Mouse (Mus musculus): ENCODE measurements around the gene Disp3.

The Disp3 gene

DNA sequence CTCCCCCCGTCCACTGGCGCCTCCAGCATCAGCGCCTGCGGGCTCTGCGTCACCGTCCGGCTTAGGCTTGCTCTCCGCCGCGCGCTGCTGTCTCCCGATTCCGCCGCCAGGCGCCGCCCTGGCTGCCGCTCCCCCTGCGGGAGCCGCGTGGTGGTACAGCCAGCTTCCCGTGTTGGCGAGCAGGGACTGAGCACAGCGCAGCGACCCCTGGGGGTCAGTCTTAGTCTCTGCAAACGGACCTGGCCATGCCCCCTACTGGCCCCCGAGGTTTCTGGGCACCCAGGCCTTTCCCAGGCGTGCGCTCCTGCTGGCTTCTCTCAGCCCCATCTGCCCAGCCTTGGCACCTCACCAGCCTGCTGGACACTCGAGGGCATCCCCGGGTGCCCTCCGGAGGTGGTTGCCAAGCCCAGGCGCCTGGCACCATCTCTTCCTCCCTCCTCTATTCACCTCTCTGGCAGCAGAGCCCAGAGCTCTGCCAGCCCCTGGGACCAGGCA, 337 bp upstream of the Disp3 start:
- peak; percentile 81 for DNase-seq

DNA sequence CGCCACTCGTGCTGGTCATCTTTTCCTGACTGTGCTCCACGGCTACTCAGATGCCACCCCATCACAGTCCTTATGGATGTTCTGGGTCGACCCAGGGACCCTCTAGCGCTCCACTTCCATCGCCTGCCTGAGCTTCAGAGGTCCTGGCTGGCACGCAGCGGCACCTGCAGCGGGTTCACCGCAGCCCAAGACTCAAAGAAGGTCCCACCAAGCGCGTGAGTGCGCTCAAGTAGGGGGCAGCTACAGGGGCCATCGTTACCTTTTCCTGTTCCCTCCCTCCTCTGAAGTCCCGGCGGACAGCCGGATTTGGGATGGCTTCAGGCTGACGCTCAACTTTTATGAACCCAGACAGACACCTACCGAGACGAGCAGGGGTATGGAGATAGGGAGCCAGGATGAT, 724 bp downstream of the Disp3 start:
- no peak for DNase-seq

DNA sequence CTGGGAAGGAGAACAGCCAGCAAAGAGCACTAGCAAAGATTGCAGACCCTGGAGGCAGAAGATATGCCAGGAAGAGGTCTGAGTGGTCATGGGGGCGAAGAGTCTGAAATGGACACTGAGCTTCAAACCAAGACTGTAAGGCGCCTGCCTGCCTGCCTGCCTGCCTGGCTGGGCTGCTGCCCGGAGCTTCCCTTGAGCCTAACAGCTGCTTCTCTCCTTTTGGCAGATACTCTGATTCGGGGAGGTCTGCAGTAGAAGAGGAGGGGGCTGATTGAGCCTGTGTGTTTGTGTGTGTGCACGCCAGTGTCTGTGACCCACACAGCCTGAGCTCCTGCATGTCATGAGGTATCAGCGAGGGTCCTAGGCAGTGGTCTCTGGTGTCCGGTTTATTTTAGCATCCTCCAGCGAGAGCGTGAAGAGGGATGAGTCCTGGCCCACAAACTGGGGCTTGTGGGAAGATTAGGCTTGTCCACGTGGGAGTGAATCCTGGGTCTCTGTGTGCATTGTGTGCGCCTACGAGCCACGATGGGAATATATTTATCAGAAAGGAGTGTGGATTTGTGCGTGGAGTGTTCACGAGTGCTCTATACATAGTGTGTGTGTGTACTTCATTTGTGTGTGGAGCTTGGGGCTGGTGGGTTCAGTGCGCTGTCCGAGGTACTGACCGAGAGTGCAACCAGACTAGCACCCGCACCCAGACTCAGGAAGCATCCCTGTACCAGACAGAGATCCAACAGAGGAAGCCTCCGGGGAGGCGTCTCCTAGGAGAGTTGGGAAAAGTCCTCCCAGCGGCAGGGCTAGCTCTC, 1.3 kb downstream of the Disp3 start:
- peak; percentile 50 for DNase-seq

DNA sequence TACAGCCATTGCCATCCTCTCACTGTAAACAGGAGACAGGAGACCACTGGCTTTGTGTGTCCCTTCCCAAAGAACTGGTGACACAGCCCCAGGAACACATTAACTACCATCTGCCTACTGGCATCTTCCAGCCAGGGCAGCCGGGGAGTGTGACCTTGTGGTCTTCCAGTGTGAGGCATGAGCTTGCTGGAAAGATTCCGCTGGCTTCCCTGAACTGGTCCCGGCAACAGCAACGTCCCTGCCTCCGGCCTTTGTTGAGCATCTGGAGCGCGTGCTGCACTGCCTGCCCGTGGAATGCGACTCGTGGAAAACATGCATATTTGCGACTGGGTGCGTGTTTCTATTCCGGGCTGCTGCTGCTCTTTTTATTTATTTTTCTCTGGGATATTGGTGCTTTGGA, 3.5 kb downstream of the Disp3 start:
- DNase-seq, result no peak

DNA sequence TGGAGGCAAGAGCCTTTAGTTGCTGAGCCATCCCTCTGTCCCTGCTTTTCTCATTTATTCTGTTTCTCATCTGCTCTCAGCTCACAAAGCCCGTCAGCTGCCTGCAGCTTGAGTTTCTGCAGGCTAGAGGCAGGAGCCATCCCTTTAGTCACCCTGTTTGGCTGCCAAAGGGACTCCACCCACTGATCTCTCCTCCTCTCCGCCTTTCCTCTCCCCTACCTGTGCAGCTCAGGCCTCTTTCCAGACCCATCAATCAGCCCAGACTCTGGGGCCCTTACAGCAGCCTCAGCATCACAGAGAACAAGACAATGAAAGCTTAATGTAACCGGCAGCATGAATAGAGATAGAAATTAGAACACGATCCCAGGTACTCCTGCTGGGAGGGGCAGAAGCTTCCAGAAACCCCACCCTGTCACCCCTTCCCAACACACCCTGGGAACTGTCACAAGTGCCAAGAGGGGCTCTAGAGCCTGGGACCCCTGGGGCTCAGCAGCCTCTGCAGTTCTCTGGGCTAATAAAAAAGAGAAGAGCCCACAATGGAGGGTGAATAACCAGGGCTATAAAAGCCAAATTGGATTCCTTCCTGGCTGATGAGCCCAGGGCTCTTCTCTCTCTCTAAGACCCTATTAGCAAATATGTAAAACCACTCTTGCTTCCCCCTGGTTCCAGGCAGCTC, 10.8 kb downstream of the Disp3 start:
- DNase-seq, result no peak

DNA sequence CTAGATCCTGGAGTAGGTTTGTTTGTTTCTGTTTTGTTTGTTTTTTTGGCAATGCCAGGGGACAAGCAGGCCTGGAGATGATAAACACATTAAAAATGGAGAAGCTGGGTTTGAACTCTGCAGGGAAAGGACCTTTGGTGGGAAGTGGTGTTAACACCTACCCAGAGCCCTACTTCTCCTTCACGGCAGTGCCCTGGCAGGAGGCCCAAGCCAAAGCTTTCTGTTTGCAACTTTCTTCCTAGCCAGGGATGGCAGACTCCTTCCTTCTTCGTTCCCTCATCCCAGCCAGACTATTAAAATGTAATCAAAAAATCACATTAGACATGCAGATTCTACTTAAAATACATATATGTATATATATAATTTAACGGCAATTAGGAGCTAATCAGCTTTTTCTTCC, 13.1 kb downstream of the Disp3 start:
- no peak for DNase-seq

DNA sequence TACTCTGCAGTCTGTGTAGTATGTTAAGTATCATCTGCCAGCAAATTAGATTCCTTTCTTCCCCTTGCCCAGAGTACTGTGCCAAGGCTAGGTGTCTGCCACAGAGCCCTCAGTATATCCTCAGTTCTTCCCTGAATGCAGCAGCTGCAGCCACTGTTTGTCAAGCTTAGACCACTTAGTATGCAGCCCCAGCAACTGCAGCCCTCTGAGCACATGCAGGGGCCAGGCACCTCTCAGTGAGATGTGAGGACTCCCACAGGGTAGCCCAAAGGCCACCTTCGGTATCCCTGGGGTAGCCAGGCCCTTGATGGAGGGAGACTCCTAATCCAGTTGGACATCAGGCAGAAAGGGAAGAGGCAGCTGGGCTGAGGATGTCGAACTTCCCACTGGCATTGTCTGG, 14.5 kb downstream of the Disp3 start:
- no peak for DNase-seq

DNA sequence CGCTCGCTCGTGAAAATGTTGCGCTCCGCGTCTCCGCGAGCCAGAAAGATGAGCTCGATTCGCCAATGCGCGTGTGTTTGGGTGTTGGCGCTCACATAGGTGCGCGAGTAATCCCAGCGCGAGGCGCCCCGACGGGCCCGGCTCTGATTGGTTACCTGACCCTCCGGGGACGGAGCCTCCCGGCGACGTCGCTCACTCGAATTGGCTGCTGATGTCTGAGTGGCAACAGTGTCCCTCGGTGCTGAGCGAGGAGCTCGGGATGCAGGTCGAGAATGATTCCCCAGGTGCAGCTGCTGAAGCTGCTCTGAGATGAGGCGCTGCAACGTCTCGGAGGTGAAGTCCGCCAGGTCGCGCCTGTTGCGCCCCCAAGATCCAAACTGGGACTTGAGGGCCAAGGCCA, 16.1 kb downstream of the Disp3 start:
- no peak for DNase-seq

DNA sequence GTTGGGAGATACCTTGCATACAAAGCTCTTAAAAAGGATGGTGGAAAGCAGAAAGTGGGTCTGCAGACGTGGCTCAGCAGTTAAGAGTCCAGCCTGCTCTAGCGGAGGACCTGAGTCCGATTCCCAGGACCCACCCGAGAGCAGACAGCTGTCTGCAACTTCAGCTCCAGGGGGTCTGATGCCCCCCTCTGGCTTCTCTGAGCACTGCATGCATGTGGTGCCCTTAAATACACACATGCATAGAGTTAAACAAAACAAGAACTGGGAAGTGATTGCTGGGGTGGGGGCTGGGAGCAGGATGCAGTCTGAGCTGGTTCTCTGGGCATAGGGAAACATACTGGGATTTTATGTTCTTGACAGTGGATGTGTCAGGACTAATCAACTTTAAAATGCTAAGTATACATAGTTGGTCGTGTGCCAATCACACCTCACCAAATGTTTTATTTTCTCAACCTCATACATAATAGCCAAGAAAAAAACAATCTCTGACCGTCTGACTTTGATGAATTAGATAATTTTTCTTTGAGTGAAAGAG, 20.7 kb downstream of the Disp3 start:
- no peak for DNase-seq

DNA sequence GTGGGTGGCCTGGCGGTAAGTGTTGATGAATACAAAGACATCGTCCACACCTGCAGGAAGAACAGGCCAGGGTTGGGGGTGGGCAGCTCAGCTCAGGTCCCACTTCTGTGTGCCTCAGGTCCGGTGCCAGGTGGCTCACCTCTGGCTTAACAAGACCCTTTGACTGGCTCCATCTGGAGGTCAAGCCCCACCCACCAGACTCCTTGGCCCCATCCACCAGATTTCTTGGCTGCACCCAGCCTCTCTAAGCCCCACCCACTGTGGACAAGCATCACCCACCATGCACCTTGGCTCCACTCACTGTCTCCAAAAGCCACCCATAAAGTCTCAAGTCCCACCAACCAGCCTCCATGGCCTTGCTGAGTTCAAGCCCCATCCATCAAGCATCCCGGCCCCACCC, 27.8 kb downstream of the Disp3 start:
- DNase-seq, result no peak

DNA sequence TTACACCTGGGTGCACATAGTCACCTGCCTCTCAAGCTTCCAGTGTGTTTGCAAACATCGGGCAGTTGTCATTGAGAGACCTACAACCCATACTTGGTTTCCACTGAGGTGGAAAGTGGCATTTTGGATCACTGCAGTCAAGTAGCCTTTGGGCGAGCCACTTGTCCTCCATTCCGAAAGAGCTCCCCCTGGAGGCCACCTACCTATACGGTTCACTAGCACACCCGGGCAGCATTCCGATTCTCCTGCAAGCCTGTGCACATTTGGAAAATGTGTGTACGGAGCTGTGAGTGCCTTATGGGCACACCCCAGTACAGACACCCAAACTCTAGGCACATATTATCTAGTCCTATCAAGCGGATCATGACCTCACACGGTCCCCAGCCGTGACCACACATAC, 38.4 kb downstream of the Disp3 start:
- peak; percentile 55 for DNase-seq

DNA sequence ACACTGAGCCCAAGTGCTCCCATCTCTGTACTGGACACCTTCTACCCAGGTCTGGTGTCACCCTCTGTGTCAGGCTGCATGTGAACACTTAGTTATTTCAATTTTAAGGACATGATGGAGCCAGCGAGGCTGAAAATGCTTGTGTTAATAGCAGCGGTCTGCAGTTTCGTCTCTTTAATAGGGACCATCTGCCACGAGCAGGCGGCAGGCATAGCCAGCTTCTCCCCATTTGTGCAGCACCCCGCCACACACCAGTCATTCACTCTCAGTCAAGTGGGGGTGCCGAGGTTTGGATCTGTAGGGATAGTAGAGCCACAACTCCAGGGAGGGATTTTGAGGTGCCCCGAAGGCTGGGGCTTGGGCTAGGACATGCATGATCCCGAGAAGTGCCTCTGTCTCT, 47.4 kb downstream of the Disp3 start:
- no peak for DNase-seq

DNA sequence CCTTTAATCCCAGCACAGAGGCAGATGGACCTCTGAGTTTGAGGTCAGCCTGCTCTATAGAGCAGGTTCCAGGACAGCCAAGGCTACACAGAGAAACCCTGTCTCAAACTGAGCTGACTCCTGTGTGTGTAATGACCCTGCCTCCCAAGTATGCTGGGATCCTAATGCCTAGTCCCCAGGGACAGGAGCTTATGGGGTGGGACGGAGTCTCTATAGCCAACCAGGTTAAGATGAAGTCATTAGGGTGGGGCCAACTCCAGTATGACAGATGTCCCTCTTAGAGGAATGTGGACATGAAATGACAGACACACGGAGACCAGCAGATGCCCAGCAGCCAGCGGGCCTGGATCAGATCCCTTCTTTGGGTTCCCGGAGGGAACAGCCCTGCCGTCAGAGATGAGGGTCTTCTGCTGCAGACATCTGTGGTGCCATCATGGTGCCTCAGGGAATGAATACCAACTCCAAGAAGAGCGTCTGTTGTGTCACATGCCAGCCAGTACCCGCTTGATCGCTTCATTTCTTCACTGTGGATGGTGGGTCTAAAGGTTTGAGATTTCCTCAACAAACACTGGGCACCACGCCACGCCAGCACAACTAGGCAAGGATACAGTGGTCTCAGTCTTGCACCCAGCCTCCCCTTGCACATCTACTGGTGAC, 48.2 kb downstream of the Disp3 start:
- no peak for DNase-seq

DNA sequence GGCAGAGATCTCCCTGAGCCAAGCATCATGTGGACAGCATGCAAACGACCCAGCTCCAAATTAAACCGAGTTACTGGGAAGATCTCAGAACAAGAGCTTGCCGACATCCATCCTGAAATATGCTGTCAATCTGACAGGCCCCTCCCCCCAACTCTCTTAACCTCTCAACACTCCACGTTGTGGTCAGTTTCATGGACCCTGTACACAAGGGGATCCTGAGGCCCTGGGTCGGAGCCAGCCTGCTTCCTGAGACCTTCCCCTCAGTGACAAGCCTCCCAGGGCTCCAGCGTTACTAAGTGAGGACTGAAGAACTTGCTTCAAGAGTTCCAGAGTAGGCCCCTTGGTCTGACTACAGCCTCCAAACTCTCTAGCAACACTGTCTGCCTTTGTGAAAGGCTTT, 48.8 kb downstream of the Disp3 start:
- DNase-seq, result no peak

DNA sequence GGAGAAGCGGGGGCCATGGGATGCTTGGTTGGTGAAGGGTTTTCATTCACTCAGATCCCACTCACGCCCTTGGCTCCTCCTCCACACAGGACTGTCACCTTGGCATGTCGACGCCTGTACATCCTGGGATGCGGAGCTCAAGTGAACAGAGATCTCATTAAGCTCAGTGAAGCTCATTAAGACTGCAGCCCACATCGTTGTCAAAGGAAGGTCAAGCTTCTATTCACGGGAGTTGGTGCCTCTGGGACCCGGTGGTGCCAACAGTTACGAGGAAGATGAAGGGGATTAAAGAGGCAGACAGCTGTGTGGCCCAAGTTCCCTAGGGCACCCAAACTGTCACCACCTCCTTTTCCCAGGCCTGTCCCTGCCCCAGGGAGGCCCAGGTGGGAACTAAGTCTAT, 49.5 kb downstream of the Disp3 start:
- DNase-seq, result no peak

DNA sequence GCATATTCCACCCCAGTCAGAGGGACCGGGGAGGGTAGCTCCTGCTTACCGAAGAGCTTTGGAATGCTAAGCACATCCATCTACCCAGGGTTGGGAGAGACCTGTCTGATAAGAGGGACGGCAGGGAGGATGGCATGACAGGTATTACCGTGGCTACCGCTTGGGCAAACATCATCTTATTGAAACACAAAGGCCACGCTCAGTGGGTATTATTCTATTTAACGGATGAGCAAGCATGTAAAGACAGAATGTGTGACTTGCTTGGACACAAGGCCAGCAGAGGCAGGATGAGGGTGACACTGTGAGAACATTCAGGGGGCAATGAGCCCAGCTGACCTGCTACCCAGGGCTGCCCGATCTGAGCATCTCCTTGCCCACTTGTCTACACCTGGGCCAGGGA, 51.1 kb downstream of the Disp3 start:
- no peak for DNase-seq

DNA sequence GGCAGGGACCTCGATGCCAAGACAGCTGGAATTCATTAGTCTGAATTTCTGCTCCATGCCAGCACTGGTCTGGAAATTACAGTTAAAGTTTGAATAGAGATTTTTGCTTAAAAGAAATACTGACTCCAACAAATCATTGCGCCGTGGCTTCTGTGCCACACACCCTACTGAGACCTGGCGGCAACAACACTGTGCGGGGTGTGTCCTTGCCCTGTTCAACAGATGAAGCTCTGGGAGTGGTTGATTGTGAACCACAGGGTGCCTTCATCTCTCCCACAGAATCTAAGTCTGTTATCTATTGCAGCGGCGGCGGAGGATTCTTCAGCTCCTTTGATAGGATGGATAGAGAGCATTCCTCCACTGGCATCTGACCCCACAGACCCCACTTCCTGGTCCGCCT, 54.7 kb downstream of the Disp3 start:
- no peak for DNase-seq

DNA sequence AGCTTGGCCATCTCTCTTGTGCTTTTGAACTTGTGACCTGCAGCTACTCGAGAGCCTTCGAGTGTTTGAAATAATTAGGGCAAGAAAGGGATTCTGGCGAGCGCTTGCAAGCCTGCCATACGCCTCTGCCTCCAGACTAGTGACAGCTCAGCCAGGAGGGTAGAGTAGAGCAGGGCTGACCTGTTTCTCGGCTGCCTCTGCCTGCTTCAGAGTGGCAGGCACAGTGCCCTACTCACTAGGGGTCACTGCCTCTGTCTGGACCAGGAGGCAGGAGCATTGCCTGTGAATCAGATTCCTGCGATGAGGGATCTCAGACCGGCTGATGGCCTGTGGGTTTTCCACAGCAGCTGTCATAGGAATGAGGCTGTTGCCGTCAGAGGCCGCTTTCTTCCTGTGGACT, 55.1 kb downstream of the Disp3 start:
- DNase-seq, result no peak

DNA sequence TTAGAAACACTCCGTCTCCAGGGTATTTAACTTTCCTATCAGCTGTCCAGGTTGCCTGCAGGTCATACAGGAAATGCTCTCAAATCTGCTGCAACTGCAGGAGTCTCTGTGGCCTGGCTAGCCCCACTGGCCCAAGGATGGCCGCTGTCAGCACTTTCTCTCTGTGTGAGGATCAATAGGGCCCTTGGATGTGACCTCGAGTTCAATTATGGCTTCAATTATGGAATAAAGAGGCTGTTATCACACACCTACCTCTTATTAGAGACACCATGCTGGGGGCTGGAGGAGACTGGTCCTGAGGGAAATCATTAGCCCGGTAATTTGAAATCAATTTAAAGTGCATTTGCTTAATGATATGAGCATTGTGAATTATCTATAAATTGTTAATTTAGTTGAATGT, 55.6 kb downstream of the Disp3 start:
- no peak for DNase-seq

DNA sequence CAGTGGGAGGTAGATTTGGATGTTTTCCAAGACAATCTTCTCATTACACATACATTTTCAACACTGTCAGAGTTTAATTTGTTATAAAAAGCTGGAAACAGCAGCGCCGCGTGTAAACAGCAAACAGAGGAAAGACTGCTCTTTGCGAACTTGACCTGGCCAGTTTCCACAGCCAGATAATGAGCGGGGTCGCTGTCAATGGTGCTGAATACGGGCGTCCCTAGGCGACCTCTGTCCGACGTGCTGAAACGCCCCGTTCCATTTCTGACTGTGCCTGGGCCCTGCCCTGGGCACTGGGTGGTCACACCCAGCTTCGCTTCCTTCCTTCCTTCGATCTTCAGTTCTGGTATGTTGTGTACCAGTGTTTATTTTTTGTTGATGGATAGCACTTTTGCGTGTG, 58.1 kb downstream of the Disp3 start:
- peak; percentile 44 for DNase-seq

DNA sequence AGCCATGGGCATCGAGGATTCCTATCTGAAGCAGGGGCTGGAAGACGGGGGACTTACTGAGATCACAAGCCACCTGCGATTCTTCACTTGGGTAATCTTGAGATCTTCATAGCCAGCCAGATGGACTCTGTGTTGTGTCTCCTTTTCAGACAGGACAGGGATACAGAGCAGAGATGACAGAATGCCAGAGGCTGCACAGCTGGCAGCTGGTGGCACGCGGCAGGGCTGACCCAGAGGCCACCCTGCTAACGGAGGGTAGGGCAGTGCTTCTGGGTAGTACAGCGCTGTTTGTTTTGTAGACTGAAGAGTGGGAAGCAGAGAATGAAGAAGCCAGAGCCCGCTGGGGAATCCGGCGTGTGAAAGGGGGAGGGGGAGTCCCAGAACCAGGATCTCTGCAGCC, 64.8 kb downstream of the Disp3 start:
- no peak for DNase-seq

DNA sequence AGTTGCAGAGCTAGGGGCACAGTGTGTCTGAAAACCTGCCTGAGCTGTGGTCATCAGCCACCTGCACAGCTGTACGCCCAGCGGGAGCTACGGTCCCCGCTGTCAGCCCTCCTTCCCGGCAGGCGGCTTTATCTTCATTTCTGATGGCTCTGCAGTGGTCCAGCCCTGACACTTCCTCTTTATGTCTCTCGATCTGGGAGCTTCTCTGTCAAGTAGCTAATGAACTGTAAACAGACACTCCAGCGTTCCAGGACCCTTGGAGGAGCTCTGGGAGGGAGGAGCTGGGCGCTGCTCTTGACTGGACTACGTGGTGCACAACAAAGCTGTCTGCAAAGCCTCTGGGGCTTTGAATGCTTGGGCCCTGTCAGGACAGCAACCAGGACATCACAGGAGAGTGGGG, 67.1 kb downstream of the Disp3 start:
- DNase-seq, result no peak

DNA sequence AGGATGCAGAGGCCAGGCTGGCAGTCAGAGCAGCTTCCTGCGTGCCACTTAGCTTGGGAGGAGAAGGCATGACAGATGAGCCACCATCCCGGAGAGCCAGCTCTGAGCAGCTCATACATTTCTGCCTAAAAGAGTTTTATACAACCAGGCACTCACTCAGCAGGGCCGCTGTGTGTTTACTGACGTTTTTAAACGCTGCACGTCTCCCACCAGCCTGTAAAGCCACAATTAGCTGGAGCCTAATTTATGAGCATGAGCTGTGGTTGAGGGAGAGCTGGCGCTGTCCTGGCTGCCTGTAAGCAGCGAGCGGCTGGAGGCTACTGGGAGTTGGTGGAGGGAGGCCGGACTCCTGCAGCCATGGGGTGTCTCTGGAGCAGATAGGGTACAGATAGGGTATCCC, 69.5 kb downstream of the Disp3 start:
- no peak for DNase-seq

Data from thymus, postnatal 4 days (tissue).